Mouse (Mus musculus): ENCODE measurements at regions not wholly inside any gene's neighbourhood (a gene's known extent, or its start where the extent isn't known, plus 50 kb on each side); places are given as distances from the start of the nearest gene placed in this dataset.

- no peak for TF ChIP-seq POLR2A (IDR thresholded peaks at IDR 0.05; ENCODE audit: insufficient read depth, low read depth, low read length)
- TF ChIP-seq CTCF (IDR thresholded peaks at IDR 0.05) = peak; percentile 51
Observed at GRCm38 (mm10) chrX:42360173-42360931, 129.1 kb upstream of the Tex13c2 start.

Measured in heart, adult 2 months (tissue).